Mouse (Mus musculus) forelimb bud, embryonic 11.5 days (tissue): ENCODE data around the gene Fuk.
"Not testable (repeated sequence)": the region's sequence is repeated elsewhere in the genome, so short reads cannot be mapped to it uniquely, and the experiment has no call there.

ENCODE experiments used
- DNase-seq: peaks from one replicate; pipeline ENCODE4 v3.0.0-alpha.2; 2012; ENCODE audit warnings: low read depth, low spot score

Gene Fuk

DNA sequence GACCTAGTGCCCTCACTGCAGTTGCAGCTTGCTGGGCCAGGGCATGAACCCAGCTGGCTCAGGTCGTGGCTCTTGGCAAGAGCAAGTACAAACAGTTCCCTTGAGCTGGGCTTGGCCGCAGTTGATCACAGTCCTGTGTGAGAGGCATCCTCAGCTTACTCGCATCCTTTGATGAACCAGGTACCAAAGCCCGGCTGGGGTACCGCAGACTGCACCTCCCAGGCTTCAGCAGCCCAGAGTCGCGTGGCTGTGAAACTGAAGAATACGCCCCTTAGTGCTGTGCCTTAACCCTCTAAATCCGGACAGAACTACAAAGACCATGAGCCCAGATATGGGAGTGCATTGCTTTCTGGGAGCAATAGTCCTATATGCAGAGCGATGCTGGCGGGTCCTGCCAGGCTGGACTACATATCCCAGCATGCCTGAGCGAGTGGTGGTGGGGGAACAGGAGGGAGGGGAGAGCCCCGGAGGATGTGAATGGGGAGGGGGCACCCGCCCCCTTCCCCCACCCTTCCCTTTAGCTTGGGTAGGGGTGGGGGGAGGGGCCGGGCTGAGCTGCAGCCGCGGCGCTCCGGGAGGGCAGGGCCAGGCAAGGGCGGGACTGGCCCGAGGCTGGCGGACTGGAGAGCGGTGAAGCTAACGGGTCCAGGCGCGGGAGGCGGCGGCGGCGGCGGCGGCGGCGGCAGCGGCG lies 17.2 kb upstream of the Fuk start, which contains the start of gene St3gal2:
TSS of gene St3gal2 (plus strand) at position 582 of the 691 bp plus-strand sequence.
- DNase-seq, result peak; percentile 97

- DNase-seq, result no peak
Observed at GRCm38 (mm10) chr8:110918460-110918859, 16.2 kb upstream of the Fuk start.

DNA sequence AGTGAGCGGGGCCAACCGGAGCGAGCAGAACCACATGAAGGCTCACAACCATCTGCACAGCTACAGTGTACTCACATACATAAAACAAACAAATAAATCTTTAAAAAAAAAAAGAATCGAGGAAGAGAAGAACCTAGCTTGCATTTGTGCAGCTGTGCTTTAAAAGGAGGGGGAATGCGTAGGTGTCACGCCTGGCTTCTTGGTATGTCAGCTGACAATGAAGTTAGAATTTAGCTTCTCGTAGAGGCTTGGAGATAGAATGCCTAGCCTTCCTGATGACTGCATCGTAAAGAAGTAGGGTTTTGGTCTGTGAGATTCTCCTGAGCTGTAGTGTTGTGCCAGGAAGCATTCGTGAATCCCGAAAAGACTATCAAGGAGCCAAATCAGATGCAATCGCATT lies 15.7 kb upstream of the Fuk start:
- DNase-seq, result no peak

GRCm38 (mm10) chr8:110917415-110917814 lies 15.1 kb upstream of the Fuk start:
- DNase-seq, result no peak

DNA sequence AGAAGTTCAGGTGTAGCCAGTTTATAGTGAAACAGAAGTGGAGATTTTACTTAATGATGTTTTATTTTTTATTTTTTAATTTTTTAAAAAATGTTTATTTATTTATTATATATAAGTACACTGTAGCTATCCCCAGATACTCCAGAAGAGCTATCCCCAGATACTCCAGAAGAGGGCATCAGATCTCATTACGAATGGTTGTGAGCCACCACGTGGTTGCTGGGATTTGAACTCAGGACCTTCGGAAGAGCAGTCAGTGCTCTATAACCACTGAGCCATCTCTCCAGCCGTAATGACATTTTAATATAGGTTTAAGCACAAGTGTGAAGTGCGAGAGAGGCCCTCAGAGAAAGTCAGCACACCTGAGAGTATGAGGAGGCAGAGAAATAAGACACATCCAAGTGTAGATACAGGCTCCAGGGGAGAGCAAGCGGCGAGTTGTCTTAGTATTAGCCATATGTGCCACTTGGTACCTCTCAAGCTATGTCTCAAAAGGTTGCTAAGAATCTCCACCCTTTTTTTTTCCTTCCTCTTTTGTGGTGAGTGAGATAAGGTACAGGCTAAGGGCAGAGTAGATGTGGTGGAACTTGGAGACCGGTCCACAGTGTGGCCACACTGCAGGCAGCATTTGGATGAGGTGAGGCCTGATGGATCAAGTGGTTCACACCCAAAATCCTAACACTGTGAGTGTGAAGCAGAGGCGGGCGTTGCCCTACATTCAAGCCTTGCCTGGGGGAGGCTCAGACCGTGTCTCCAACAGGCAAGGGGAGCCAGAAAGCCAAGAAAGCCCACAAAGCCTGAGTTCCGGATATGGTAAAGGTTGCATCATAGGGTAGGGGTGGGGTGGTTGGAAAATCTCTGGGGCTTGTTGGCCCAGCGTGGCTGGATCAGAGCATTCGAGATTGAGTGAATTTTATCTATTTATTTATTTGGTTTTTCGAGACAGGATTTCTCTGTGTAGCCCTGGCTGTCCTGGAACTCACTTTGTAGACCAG lies 9.6 kb upstream of the Fuk start:
- no peak for DNase-seq

GRCm38 (mm10) chr8:110909850-110910249 lies 7.6 kb upstream of the Fuk start:
- not testable (repeated sequence) for DNase-seq

- no peak for DNase-seq
Observed at GRCm38 (mm10) chr8:110906682-110907081, 4.4 kb upstream of the Fuk start.

GRCm38 (mm10) chr8:110905404-110905803 lies 3.1 kb upstream of the Fuk start:
- no peak for DNase-seq

DNA sequence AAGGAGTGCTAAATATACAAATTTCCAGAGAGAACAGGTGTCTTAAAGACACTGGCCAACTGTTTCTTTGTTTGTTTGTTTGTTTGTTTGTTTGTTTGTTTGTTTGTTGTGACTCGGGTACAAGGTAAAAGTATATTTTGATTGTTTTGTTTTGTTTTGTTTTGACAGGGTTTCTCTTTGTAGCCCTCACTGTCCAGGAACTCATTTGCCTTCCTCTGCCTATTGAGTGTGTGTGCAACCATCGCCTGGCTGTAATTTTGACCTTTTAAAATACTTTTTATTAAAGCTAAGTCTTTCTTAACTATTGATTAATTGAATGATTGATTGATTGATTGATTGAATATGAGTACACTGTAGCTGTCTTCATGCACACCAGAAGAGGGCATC lies 284 bp upstream of the Fuk start:
- DNase-seq, result no peak

DNA sequence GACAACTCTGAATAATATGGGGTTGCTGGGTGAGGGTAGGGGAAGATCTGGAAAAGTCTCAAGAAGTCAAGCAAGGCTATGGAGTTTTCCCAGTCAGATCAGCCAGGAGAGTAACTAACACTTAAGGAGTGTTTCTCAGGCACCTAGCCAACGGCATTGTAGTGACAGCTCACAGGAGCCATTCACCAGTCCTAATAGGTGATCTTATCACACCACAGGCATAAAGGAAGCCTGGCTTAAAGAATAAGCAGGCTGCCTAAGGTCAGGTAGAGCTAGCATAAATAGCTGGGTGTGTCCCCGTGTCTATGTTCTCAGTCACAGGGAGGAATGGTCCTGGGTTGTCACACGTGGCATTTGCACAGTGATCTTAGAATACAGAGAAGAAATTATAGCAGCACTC lies 1.2 kb downstream of the Fuk start:
- no peak for DNase-seq

GRCm38 (mm10) chr8:110897495-110897894 lies 4.8 kb downstream of the Fuk start:
- no peak for DNase-seq

DNA sequence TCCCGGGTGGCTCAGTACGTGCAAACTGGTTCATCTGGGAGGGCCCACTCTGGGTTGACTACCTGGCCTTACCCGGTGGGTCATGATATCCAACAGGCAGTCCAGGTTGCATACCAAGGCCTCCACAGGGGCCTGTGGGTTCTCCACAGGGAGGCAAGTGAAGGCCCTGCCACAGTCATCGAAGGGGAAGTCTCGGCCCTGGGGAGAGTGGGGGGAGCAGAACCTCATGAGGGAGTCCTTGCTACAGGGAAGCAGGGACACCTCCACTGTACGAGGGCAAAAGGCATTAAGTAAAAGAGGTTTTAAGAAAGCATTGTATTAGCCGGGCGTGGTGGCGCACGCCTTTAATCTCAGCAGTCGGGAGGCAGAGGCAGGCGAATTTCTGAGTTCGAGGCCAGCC lies 6.5 kb downstream of the Fuk start:
- DNase-seq, result no peak

DNA sequence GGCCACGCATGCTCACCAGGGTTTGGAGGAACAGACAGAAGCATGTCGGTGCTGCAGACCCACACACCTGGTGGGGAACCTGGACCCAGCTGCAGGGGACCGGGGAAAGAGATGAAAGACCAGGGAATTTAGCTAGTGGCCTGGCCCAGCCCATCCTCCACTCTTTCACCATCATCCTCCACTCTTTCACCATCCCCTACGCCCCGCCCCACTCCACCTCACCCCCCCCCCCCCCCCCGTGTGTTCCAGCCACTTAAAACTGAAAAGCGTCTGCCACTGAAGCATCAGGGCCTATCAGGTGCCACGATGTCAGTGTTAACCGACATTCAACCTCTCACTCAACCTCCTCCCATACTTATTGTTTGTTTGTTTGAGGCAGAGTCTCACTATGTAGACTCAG lies 7.0 kb downstream of the Fuk start:
- DNase-seq, result no peak

DNA sequence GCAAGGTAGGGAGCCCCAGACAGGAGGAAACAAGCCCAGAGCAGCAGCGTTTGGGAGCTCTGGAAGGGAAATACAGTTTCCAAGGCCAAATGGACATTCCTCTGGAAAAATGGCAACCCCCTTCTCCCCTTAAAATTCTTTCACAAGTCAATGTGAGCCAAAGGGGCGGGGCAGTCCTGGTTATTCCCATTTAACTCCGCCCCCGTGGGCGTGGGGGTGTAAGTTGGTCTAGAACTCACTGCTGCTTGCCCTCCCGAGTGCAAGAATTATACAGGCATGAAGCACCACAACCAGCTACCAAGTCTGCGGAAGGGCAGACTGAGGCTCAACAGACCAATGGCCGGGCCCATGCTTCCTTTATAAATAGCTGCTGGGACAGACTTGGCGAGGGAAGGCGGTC lies 7.4 kb downstream of the Fuk start:
- DNase-seq, result no peak

DNA sequence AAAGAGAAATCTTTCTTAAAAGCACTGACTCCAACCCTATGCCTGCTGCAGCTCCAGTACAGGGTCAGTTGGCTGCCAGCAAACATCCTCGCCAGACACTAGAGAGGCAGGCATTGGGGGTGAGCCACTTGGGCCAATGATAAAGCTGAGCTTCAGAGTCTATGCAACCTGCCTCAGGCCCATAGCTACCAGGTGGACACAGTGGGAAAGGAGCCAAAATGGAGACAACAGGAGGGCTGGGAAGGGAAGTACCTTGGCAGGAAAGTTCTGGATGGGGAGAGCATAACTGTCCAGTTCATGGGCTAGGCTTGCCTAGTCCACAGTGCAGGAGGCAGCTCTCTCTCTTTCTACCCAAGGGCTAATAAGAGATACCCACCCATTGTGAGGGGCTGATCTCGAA lies 9.4 kb downstream of the Fuk start:
- DNase-seq, result no peak

DNA sequence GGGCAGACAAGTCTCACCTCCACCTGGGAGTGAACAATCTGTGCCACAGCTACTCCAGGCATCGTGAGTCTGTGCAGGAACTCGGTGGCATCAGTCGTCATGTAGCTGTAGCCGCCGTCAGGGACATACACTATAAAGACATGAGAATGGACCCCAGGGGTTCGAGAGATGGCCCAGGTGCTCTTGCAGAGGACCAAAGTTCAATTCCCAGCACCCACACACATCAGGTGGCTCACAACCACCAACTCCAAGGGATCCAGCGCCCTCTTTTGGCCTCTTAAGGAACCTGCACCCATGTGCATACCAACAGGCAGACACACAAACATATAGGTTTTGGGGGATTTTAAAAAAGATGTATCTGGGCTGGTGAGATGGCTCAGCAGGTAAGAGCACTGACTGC lies 10.2 kb downstream of the Fuk start:
- DNase-seq, result no peak

DNA sequence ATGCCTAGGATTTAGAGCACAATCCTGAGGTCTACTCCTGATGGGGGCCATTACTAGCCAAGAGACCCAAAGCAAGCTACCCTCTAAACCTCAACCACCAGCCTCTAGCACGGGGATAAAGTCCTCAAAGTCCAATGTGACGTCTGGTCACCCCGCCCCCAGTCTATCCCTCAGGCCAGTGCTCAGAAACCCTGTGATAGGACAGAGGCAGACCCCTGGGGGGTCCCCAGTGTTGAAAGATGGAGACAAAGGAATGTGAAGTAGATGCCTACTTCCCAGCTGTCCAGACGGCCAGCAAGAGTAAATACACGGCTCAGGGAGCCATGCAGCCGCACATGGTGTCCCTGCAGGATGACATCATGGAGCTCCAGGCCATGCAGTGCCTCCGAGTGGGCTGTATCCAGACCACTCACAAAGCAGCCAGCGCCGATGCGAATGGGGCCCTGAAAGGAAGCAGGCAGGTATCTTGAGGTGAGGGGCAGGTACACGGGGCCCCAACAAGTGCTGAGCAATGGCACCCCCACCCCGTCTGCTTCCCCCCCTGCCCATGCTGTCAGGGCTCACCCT lies 12.3 kb downstream of the Fuk start:
- DNase-seq, result no peak

- DNase-seq, result no peak
Observed at GRCm38 (mm10) chr8:110888860-110889259, 13.4 kb downstream of the Fuk start.

DNA sequence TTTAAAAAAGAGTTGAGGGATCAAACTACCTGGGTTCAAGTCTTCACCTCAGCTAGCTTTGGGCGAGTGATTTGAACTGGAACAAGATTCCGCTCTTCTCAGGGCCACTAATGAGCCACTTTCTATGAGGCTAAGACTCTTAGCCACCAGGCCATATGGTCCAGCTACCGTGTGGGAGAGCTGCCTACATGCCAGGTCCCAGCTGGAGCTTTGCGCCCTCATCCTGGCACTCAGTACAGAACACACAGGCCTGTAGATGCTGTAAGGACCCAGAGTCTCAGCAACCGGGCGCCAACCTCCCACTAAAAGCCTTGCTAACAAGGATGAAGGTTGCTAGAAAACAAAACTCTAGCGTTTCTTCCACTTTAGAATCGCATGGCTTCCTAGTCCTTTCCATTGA lies 13.8 kb downstream of the Fuk start:
- no peak for DNase-seq

GRCm38 (mm10) chr8:110887551-110887950 lies 14.7 kb downstream of the Fuk start:
- DNase-seq, result no peak

DNA sequence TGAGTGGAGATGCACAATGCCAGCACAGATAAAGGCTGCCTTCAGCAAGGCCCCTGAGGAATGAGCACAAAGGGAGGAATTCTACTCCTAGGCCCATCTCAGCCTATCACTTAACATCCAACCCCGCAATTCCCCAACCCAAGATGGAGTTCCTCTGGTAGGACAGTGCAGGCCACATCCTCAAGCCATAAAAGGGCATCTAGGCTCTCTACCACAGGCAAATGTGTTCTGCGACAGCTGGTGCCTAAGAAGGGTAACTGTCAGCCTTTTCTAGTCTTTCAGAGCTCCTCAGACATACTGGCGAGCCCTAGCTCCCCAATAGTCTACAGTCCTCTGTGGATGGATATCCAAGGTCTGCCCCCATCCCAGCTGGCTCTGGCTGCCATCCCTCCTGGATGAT lies 15.7 kb downstream of the Fuk start:
- DNase-seq, result no peak

DNA sequence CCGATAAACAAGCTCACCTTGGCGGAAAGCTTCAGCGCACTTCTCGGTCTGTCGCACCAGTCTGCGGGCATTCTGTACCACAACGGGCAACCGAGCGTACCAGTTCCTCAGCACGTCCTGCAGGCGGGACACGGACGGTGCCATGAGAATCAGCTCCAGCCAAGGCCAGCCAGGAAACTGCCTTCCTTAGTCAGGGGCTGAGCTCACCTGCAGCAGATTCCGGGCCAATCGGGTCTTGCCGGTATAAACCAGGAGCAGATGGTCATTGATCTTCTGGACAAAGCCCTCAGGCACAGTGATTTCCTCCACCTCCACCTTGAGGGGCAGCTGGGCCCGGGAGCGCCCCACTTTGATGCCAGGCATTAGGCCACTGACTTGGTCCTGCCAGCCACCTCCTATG lies 18.5 kb downstream of the Fuk start:
- no peak for DNase-seq
